Mouse (Mus musculus) liver (tissue): Measurements from ENCODE around the gene Adipoq.

Experiments used
- DNase-seq: peaks from one replicate; pipeline ENCODE4 v3.0.0-alpha.2; 2020; ENCODE audit warnings: mixed read lengths

Gene Adipoq

DNA sequence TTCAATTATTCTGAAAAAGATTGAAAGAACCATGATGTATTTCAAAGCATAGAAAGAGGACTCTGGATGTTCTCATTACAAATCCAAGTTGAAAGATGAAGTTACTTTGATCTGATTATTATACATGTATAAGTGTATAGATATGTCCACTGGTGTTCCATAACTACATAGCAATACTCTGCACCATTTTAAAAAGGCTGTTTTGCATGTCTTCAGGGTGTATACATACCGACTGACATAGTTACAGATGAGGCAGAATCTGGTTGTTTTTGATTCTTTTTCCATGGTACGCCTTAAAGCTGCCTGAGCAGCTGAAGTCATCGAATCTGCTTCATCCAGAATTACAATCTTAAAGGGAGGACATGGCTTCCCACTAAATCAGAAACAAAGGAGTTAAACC, 30.9 kb upstream of the Adipoq start:
- no peak for DNase-seq

DNA sequence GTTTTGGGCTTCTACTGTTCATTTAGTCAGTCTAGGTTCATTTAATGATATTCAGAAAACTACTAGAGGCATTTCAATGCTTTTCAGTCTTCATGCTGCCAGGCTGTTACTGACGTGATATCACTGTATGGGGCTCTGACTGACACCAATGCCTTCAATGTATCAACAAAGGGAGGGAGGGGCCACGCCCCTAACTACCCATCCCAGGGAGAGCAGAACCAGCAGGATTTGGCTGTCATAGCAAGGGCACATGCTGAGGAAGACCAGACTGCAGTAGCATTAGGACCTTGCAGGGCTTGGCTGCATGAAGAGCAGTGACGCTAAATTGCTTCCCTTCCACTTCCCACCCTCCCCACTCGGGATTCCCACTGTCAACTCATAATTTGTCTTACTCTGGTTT, 29.2 kb upstream of the Adipoq start:
- DNase-seq = no peak

DNA sequence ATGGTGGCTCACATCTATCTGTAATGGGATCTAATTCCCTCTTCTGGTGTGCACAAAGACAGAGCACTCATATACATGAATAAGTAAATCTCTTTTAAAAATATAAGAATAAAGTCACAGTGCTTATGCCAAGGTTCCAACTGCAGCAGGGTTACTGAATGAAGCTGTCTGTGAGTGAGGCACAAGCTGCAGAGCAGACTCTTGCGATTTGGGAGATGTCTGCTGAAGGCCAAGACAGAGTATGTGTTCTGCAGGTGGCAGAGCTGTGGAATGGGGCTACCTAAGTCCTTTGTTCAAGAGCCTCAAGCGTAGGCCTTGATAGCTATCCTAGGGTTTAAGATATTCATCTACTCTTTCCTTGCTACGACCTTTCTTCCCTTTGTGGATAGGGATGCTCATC, 23.9 kb upstream of the Adipoq start:
- DNase-seq = no peak

DNA sequence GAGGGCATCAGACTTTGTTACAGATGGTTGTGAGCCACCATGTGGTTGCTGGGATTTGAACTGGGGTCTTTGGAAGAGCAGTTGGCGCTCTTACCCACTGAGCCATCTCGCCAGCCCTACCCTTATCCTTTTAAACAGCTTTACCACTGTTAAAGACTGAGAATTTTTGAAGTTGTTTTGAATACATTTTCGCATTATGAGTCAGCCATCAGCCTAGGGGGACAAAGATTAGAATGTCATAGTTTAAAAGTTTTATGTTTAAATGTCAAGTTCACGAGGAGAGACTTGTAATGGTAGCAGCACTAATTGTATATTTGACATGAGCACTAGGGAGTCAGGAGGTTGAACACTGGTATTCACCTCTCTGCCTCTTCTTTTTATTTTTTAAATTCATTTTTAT, 23.2 kb upstream of the Adipoq start:
- DNase-seq = no peak

DNA sequence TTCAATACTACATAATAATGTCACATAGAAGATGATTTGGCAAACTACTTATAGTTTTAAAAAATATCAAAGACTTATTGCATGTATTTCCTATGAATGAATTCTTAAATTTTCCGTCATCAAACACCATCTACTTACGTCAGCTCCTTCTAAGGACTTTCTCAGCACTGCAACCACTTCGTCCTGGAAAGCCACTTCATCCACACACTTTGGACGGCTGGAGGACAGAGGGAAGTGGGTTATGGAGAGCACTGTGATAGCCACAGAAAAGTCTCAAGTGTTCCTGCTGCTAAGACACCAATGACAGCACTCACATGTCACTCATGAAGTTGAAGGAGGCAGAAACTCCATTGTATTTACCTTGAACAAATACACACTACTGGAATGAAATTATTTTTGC, 21.9 kb upstream of the Adipoq start:
- DNase-seq = no peak

DNA sequence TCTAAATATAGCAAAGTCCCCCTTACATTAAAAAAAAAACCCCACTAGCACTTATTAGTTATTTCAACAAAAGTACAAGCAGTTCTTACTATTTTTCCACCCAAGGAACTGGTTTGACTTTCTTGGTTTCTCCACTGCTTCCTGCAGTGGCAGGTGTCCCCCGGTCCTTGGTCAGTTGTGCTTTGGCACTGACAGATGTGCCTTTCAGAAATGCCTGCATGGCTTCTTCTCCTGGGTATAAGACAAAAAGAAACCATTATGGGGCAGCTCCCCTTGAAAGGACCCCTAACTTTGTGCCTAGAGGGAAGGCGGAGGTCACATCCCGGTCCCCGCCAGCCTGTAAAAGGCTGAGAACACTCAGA, 19.0 kb upstream of the Adipoq start:
- no peak for DNase-seq

DNA sequence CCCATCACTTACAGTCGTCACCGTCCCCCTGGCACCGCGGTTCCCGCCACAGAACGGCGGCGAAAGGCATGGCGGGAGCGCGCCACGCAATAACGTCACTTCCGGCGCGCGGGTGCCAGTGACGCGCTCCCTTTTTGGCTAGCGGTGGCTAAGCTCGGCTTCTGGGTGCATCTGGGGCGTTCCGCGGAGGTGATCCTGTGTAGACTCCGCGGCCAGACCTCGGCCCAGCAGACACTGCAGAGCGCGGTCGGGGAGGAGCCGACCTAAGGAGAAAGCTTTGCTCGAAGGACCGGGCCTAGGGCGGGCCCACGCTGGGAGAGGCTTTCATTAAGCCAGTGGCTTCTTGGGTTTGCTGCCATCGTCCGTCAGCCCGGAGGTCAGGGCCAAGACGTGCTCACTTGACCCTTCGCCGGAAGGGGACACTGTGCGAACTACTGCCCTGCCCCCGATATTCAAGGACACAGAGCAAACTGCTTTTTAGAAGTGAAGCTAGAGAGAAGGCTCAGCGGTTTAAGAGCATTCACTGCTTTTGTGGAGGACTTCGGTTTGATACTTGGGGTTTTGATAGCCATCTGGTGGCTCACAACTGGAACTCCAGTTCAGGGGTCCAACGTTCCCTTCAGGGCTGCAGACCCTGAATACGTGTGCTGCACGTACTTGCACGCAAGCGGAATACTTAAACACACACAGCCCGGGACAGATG, 18.5 kb upstream of the Adipoq start, which contains the start of gene Rfc4:
TSS of gene Rfc4 (minus strand) at position 65 of the 703 bp plus-strand sequence.
- peak; percentile 91 for DNase-seq

DNA sequence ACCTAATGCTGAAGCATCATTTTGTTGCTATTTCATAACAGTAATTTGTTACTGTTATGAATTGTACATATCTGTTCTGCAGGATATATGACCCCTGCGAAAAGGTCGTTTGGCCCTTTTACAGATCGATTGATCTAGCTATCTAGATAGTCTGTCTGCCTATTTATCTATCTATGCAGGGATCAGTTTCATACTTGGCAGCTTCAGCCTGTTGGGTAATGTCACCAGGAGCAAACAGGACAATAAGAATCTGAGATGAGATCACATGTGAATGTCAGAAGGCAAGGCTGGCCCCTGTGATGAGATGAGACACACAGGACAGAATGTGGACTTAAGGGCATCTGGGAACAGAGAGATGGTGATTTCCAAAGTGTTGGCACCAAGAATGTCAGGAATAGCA, 16.0 kb upstream of the Adipoq start:
- DNase-seq = no peak

DNA sequence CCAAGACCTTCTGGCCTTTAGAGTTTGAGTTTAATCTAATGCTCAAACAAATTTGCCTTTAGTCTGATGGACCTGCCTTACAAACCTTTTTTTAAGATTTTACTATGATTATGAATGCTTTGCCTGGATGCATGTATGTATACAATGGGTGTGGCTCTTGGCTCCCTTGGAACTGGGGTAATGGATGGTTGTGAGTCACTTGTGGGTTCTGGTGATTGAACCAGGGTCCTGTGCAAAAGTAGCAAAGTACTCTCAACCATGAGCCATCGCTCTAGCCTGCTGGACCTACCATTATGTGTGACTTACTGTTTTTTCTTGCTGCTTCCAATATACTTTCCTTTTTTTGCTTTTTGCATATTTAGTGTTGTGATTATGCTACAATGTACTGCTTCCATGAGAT, 14.0 kb upstream of the Adipoq start:
- no peak for DNase-seq

DNA sequence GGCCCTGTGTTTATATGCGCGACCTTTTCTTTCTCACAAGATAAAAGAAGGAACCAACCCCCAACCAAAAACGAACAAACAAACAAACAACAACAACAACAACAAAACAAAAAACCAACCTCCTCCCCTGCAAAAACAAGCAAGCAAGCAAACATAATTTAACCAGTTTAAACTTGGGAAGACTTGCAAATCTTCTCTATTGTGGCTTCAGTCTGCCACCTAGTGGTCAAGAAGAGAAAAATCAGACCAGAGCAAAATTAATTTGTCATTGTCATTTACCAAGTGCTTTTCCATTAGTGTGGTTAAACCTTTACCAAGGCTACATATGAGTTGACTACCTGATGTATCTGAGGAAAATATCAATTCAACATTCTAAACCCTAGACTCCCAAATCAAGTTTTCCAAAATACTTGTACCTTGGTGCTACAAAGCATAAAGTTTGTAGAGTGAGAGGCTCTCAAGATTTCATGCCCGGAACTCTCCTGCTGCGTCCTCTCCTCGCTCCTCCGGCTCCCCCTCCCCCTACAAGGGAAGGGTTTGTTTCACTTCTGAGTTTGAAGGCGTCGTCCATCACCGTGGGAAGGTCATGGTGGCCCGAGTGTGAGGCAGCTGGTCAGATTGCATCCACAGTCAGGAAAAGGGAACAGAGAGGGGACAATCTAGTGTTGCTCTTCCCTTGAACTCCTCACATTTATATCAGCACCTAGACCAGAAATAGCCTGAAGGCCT, 10.8 kb upstream of the Adipoq start:
- DNase-seq = no peak

DNA sequence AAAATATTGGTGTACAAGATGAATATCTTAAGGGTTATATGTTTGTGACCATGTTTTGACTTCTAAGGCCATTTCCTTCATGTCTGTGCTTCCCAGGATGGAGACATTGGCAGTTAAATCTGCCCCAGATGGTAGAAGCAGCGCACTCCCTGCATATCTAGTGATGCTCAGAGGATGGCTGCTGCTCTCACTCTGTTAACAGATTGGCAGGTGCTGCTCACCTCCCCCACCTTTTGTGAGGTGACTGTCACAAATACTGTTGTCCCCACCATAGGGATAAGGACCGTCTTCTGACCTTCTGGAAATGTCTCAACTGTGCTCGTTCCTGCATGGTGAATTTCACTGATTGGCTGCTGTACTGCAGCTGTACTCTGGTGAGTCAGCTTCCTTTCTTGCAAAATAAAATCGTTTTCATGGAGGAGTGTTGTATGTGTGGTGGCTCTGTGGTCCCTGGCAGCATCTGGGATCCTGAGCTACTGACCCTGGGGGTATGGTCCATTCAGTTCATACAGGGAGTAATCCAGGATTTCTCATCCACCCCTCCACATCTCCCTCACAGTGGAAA, 9.8 kb upstream of the Adipoq start:
- DNase-seq = no peak

DNA sequence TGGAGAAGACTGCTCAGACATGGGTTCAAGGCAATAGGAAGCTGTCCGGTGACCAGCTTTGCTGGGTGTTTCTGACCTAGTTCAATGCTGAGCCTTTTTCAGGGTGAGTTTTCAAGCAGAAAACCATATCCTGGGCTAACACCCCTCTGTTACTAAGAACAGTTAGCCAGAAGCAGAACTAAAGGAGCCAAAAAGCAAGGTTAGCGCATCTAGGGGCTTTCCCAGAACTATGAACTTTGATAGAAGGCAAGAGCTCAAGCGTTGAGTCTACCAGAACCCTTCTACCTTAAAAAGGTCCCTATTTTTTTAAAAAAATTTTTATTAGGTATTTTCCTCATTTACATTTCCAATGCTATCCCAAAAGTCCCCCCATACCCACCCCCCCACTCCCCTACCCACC, 5.4 kb upstream of the Adipoq start:
- no peak for DNase-seq

DNA sequence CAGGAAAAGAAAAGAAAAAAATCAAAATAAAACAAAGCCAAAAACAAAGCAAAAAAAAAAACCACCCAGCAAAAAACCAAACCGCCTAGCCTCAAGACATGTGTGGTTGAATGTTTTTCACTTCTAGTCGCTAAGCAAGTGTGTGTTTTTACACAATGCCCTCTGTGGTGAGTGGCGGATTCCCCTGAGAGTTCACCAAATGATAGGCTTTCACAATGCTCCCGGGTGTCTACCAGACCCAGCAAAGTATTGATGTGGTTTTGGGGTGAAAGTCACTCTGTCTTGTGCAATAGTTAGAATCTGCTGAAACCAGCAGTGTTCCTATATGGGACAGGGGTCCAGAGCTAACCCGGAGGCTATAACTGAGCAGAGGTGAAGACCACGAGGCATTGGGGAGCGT, 2.0 kb upstream of the Adipoq start:
- peak; percentile 11 for DNase-seq

DNA sequence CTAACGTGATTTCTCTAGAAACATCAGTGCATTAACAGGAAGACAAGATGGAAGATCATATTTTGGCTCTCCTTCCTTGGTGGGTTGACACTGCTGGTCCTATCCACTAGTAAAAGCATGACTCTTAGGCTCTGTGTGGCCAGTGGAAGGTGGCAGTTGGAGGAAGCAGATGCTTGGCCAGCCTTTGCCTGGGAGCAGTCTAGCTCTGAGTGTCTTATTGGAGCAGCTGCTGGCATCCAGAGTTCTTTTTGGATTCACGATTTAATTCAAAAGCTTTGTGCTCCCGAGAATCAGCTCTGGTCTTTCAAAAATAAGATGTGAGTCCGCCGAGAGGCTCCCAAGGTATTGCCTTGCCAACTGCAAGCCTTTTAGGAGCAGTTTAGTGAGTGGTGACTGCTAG, 1.1 kb upstream of the Adipoq start:
- no peak for DNase-seq

DNA sequence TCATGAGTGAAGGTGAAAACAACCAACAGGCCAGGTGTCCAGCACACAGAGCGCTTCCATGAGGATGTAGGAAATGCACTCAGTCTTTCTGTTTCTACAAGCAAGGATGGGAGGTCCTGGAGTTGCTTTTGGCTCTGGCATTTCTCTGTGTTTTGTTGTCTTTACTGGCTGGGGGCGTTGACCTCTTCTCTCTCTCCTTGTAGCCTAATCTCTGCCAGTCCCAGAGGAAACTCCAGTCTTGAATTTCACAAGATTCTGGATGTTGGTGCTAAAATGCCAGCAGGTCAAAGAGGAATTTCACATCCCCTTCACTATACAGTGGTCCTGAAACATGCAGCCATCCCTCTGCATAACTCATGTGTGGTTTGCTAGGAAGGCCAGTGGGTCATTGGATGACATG, 2.6 kb downstream of the Adipoq start:
- no peak for DNase-seq

DNA sequence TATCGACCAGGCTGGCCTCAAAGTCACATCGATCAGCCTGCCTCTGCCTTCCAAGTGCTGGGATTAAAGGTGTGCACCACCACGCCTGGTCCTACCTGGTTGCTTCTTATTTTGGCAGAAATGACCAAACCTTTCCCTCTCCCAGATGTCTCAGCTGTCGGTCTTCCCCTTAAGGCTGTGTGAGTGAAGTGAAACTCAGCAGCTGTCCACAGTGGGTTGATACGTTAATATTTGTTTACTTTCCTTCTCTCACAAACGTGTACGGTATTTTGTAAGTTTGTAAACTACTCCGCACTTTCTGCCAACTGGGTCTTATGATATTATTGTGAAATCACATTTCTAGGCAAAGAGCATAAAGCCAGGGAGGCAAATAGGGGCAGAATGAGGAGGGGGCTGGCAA, 3.1 kb downstream of the Adipoq start:
- no peak for DNase-seq

DNA sequence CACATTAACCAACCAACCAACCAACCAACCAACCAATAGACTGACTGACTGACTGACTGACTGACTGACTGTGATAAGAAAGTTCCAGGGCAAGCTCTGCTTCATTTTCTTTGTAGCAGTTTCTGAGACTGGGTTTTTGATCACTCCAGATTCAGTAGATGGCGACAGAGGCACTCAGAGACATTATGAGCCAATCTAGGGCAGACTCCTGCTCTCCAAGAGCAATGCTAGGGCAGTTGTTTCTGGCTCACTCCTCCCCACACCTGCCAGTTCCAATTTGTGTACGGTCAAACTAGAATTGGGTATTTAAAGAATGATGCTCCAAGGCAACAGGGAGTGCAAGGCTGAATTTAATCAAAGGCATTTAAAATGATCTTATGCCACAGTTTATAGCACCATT, 5.1 kb downstream of the Adipoq start:
- DNase-seq = no peak

DNA sequence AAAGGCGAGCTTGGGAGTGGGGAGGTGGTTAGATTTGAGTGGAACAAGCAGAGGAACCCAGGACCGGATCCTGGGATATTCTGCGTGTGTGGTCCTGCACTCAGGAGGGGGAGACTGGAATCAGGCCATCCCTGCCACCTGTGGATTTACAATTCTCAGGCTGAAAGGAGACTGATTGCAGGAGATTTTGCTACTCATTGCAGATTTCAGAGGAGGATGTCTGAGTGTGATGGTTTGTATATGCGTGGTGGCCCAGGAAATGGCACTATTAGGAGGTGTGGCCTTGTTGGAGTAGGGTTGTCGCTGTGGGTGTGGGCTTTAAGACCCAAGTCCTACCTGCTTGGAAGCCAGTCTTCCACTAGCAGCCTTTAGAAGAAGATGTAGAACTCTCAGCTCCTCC, 7.9 kb downstream of the Adipoq start:
- no peak for DNase-seq

DNA sequence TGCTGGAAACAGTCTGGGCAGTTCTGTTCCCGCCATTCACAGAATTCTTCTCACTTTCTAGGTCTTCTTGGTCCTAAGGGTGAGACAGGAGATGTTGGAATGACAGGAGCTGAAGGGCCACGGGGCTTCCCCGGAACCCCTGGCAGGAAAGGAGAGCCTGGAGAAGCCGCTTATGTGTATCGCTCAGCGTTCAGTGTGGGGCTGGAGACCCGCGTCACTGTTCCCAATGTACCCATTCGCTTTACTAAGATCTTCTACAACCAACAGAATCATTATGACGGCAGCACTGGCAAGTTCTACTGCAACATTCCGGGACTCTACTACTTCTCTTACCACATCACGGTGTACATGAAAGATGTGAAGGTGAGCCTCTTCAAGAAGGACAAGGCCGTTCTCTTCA, 10.7 kb downstream of the Adipoq start:
- DNase-seq = no peak

DNA sequence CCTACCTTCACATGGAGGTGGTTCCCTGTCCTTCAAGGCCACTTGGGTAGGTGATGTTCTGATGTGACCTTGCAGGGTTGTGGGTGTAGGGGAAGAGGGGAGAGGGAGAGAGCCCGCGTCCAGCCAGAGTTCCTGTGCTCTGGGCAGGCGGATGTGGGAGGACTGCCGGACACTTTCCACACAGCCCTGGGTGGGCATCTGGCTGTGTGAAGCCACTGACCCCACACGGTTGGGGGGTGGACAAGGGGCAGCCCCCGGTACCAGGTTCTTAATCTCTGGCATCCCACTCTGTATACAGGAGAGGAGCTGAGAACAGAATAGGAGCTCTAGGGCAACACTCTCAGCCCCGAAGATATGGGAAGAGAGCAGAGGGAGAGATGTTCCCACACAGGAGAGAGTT, 12.0 kb downstream of the Adipoq start:
- no peak for DNase-seq

DNA sequence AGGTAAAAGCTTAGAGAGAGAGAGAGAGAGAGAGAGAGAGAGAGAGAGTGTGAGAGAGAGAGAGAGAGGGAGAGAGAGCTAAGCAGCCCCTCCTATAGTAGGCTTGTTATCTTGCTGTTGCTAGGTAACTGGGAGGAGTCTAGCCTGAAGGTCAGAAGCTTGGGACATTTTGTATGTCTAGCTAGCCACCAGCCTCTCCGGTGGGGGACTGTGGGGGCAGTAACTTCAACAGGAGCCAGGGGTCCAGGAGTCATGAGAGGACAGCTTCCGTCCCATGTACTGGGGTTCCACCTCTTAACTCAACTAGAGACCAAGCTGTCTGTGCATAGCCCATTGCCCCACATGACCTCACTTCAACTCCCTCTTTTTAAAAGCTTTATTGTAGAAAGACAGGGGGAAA, 12.6 kb downstream of the Adipoq start:
- no peak for DNase-seq

DNA sequence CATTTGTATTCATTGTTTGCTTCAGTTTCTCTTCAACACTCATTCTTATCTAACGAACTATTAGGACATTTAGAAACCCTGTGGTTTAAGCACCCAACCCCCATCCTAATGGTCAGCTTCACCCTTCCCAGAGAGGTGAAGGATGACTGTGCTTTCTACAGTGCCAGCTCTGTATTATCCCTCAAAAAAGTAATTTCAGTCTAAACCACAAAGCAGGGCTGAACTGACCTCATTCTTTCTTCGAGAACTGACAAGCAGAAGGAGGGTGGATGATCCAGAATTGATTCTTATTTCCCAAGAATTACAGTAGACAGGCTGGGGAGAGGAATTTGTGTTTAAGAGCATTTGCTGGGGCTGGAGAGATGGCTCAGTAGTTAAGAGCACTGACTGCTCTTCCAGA, 13.4 kb downstream of the Adipoq start:
- no peak for DNase-seq

DNA sequence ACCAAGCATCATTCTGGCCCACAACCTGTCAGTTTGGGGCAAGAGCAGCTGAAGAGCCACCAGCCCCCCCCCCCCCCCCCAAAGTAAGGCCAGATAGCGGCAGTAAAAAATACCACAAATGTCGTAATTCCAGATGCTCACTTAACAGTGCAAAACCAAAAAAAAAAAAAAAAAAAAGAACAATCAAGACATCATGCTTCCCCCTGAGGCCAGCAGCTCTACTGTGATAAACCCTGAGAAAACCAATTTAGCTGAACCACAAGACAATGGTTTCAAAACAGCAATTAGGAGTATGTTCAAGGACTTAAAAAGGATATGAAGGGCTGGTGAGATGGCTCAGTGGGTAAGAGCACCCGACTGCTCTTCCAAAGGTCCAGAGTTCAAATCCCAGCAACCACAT, 15.8 kb downstream of the Adipoq start:
- DNase-seq = no peak

DNA sequence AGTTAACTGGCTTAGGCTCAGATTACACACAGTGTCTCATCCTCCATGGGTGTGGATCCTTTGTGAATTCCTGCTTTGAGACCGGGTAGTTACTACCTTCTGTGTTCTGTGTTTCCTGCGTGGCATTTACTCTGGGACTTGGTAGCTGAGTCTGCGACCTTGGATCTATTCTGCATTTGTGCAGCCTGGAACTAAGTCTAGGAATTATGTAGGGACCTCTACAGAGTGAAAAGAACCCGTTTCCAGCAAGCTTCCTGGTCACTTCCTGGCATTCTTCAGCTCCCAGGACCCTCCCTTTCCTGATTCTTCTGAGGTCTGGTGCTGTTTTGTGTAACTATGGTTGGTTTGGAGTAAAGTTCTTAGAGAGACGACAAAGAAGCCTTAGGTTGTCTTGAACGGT, 18.1 kb downstream of the Adipoq start:
- no peak for DNase-seq

DNA sequence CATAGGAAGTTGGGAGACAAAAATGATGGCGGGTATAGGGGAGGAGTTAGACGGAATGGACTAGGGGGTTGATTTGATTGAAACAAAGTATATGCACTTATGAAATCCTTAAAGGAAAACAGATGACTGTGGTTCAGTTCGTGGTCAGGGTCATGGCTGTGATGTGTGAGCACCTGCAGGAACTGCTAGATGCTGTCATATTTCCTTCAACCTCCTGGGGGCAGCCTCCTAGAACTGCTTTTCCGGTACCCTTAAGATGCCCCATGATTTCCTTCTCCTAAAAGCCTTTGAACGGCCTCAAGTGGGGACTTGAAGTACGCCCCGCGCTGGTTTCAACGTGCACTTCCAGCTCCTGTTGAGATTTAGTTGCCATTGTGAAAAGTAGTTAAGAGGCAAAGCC, 19.1 kb downstream of the Adipoq start:
- DNase-seq = no peak
